Mouse (Mus musculus) B cell, adult 62 days (primary cell): ENCODE measurements around the gene Olfr1353. TPM values are rescaled to one million over a fixed set of nuclear protein-coding genes. Genes with fewer than 3 reads are reported as not detected.

Experiments used
- total RNA-seq: library from RNA; stranded (reverse); gene quantifications from 4 replicates; pipeline ENCODE4 v1.2.4, GENCODE M21; 2023

The Olfr1353 gene
- total RNA-seq = not detected in 4 replicates

DNA sequence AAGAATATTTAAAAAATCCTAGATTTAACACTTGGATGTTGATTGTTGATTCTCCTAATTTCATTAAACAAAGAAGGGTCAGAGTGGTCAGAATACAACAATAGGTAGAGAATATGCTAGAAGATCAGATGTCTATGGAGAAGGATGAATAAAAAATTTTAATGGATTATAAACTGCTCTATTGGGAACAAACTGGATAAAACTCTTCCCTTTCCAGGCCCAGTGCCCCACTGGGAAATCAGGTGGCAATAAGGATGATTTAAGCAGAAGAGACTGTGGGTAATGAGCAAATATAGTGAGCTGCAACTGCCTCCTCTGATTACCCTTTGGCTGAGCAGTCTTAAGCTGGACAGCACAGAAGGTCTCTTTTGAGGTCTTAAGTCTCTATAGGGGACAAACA lies at the start of gene Olfr1353:
Gene Olfr1353, plus strand, starts transcription at position 301 of the 400 bp plus-strand sequence.

DNA sequence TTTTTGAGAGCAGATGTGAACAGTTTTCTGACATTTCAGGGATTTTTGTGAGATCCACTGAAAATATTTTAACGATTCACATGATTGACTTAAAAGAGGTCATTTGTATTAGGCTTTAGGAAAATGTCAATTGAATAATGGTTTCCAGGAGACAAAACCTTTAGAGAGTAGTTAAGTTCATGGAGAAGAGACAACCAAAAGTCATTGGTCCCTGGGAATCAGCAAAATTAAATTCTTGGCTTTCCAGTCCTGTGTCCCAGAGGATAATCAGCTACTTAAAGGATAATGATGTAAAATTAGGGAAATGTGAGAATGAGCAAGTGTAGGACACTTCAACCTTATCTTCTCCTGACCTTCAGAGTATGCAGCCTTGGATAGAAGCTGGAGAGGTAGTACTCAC lies 12.8 kb upstream of the Olfr1353 start, which contains the start of gene Olfr8:
Gene Olfr8, plus strand, starts transcription at position 301 of the 400 bp plus-strand sequence.

DNA sequence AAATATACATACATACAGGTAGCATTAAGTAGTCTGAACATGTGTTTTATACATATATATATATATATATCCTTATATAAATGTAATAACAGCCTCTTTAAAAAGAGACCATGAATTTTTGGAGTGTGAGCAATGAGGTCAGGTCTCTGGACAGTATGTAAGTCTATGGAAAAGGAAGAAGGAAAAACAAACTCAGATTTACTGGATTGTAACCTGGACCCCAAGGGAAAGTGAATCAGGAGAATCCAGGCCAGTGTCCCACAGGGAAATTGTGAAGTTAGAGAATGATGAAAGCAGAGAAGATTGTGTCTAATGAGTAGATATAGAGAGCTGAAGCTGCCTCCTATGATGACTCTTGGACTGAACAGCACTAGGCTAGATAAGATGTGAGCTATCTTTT lies 17.6 kb downstream of the Olfr1353 start, which contains the start of gene Olfr1352:
Gene Olfr1352, plus strand, starts transcription at position 301 of the 400 bp plus-strand sequence.

DNA sequence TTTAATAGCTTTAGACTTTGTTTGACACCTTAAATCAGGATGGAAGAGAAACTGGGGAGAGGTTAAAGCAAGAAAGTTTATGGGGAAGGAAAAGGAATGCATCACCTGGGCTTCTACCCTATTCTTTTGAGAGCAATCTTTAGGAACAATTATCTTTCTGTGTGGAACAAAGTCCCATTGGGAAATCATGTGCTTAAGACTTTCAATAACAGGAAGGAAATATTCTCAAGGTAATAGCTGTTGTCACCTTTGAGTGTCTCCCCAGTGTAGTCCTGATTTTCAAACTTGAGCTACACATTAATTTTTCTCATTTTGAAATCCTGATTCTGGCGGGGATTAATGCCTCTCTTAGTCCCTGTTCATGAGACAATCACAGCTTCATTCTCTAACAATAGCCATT lies 49.1 kb downstream of the Olfr1353 start, which contains the start of gene Olfr1351:
Gene Olfr1351, plus strand, starts transcription at position 301 of the 400 bp plus-strand sequence.

Other genes with a start within 250 kb of the Olfr1353 start
- gene Casp14, start 245.0 kb upstream of the Olfr1353 start, total RNA-seq = not detected in 4 replicates
- gene Ccdc105, start 210.2 kb upstream of the Olfr1353 start, total RNA-seq = not detected in 4 replicates
- gene Slc1a6, start 182.8 kb upstream of the Olfr1353 start, total RNA-seq = not detected in 4 replicates
- gene Olfr1356, start 111.1 kb upstream of the Olfr1353 start, total RNA-seq = not detected in 4 replicates
- not detected in 4 replicates for gene Olfr1355, start 87.8 kb upstream of the Olfr1353 start, total RNA-seq
- not detected in 4 replicates for gene Olfr1354, start 50.1 kb upstream of the Olfr1353 start, total RNA-seq
- gene Olfr8, start 12.7 kb upstream of the Olfr1353 start, total RNA-seq = not detected in 4 replicates
- not detected in 4 replicates for gene Olfr1352, start 17.7 kb downstream of the Olfr1353 start, total RNA-seq
- gene Olfr1351, start 49.2 kb downstream of the Olfr1353 start, total RNA-seq = not detected in 4 replicates
- gene Olfr57, start 65.4 kb downstream of the Olfr1353 start, total RNA-seq = not detected in 4 replicates
- gene 2610008E11Rik, start 134.3 kb downstream of the Olfr1353 start, total RNA-seq = 16.9 to 20.4 TPM (median 19.5 TPM) in 4 replicates
- not detected in 4 replicates for gene Vmn2r80, start 185.5 kb downstream of the Olfr1353 start, total RNA-seq